In genomic region chr9:77535021-77535744, GRCm38 (mm10) we compare ENCODE assay signal across 9 mouse cellular contexts. TPM values are rescaled to one million over a fixed set of nuclear protein-coding genes. Genes with fewer than 3 reads are reported as not detected.
A peak's percentile ranks its signal among the peaks of the same experiment; 100 is the strongest.
DNase-seq lines count a peak whose midpoint lies in the region; ATAC-seq and TF ChIP-seq lines count a peak whose summit lies in the region.
"Had no signal": no experiment of that assay in that cellular context is flagged by ENCODE, and none has a peak within 500 bp of the region (broad histone marks: within the 10 kb centered on the region; RNA-seq: fewer than 3 reads in every experiment).

No protein-coding gene starts in this region.

- peak overlapping the region; percentile 15; the same call in 1 of the 2 replicates for H3K27ac ChIP-seq in heart, embryonic 11.5 days (ENCODE audit: low read depth, low read length)
- H3K27ac ChIP-seq in forebrain, embryonic 11.5 days (ENCODE audit: low read depth, low read length), result no peak overlapping the region
- no peak overlapping the region for H3K27ac ChIP-seq in midbrain, postnatal 0 days (ENCODE audit: low read depth, low read length)
- no peak overlapping the region for H3K27ac ChIP-seq in layer of hippocampus, adult 2 months
- no peak overlapping the region for H3K27ac ChIP-seq in intestine, embryonic 16.5 days (ENCODE audit: low read length)
- H3K27ac ChIP-seq: kidney, embryonic 15.5 days had no signal

- intact Hi-C loops in heart, postnatal 10 days (cut with DNase I), result no loop called here

- H3K9ac ChIP-seq in heart, embryonic 11.5 days (ENCODE audit: low read depth, low read length), result peak overlapping the region; percentile 39; the same call in 1 of the 2 replicates
- no peak overlapping the region for H3K9ac ChIP-seq in forebrain, embryonic 11.5 days (ENCODE audit: low read length)
- 0 out of 2 replicates have a peak overlapping the region, but pooled peaks have one; percentile 29 for H3K9ac ChIP-seq in midbrain, postnatal 0 days (replicated peaks; ENCODE audit: low read length, poor library complexity, severe bottlenecking)
- H3K9ac ChIP-seq in intestine, embryonic 16.5 days (ENCODE audit: low read depth, low read length), result no peak overlapping the region
- H3K9ac ChIP-seq: kidney, embryonic 15.5 days had no signal

- H3K4me3 ChIP-seq in heart, embryonic 11.5 days (ENCODE audit: low read depth, low read length), result 0 out of 2 replicates have a peak overlapping the region, but pooled peaks have one; percentile 12
- no peak overlapping the region for H3K4me3 ChIP-seq in forebrain, embryonic 11.5 days (ENCODE audit: low read depth, low read length)
- peak overlapping the region; percentile 16; the same call in 1 of the 2 replicates for H3K4me3 ChIP-seq in midbrain, postnatal 0 days (ENCODE audit: low read depth, low read length)
- no peak overlapping the region for H3K4me3 ChIP-seq in layer of hippocampus, adult 2 months
- no peak overlapping the region for H3K4me3 ChIP-seq in intestine, embryonic 16.5 days (ENCODE audit: low read length)
- H3K4me3 ChIP-seq: kidney, embryonic 15.5 days had no signal

- no peak for TF ChIP-seq CTCF in midbrain, postnatal 0 days (IDR thresholded peaks at IDR 0.05)
- TF ChIP-seq CTCF in layer of hippocampus, adult 2 months (conservative IDR thresholded peaks at IDR 0.05), result no peak

- DNase-seq in heart, postnatal 10 days, result no peak
- no peak for DNase-seq in forebrain, embryonic 11.5 days (ENCODE audit: low spot score)
- peak; percentile 63 for DNase-seq in midbrain, postnatal 0 days (ENCODE audit: low spot score)
- DNase-seq in layer of hippocampus, adult 2 months (ENCODE audit: low spot score in 2 of 2), result no peak
- DNase-seq in right cerebral cortex, postnatal 4 days, result no peak

- 11% methylated on average over 17 of the region's 17 CpGs for WGBS in heart, embryonic 11.5 days (ENCODE audit: insufficient replicate concordance)
- 20% methylated on average over 17 of the region's 17 CpGs for WGBS in forebrain, embryonic 11.5 days
- WGBS in midbrain, postnatal 0 days, result 12% methylated on average over 17 of the region's 17 CpGs
- WGBS in intestine, embryonic 16.5 days, result 41% methylated on average over 17 of the region's 17 CpGs

- peaks cover 34% of the 10 kb centered on the region for H3K4me1 ChIP-seq in heart, embryonic 11.5 days (ENCODE audit: control insufficient read depth, insufficient read depth, low read length)
- peaks cover 23% of the 10 kb centered on the region for H3K4me1 ChIP-seq in forebrain, embryonic 11.5 days (replicated peaks; ENCODE audit: control insufficient read depth, insufficient read depth, low read length)
- H3K4me1 ChIP-seq in midbrain, postnatal 0 days (ENCODE audit: insufficient read depth, low read length), result 0 out of 2 replicates have a peak, but pooled peaks cover 13% of the 10 kb centered on the region
- peaks cover 25% of the 10 kb centered on the region for H3K4me1 ChIP-seq in intestine, embryonic 16.5 days (ENCODE audit: control insufficient read depth, insufficient read depth, low read length)

- ATAC-seq in heart, embryonic 11.5 days (replicated peaks; ENCODE audit: insufficient number of reproducible peaks, low FRiP score, low TSS enrichment), result no peak
- 0 out of 2 replicates have a peak, but pooled peaks have one; percentile 40 for ATAC-seq in cerebellum, adult (ENCODE audit: insufficient number of reproducible peaks, low FRiP score, low TSS enrichment)
- ATAC-seq in forebrain, embryonic 11.5 days (replicated peaks; ENCODE audit: low FRiP score), result 0 out of 2 replicates have a peak, but pooled peaks have one; percentile 11
- ATAC-seq in midbrain, postnatal 0 days (ENCODE audit: low FRiP score), result 0 out of 2 replicates have a peak, but pooled peaks have one; percentile 34
- no peak for ATAC-seq in intestine, embryonic 16.5 days

- H3K9me3 ChIP-seq in heart, embryonic 11.5 days (replicated peaks; ENCODE audit: control insufficient read depth, low read length), result no peaks in the 10 kb centered on the region
- H3K9me3 ChIP-seq in forebrain, embryonic 11.5 days (ENCODE audit: control insufficient read depth, low read length), result no peaks in the 10 kb centered on the region
- no peaks in the 10 kb centered on the region for H3K9me3 ChIP-seq in midbrain, postnatal 0 days (ENCODE audit: low read length)
- no peaks in the 10 kb centered on the region for H3K9me3 ChIP-seq in intestine, embryonic 16.5 days (ENCODE audit: control insufficient read depth, low read length)
- H3K9me3 ChIP-seq: kidney, embryonic 15.5 days had no signal

- H3K27me3 ChIP-seq in heart, embryonic 11.5 days (ENCODE audit: control insufficient read depth, insufficient read depth, low read length), result no peaks in the 10 kb centered on the region
- H3K27me3 ChIP-seq in forebrain, embryonic 11.5 days (ENCODE audit: control insufficient read depth, insufficient read depth, low read length), result no peaks in the 10 kb centered on the region
- H3K27me3 ChIP-seq in midbrain, postnatal 0 days (ENCODE audit: insufficient read depth, low read length), result no peaks in the 10 kb centered on the region; the same call in 1 of the 2 replicates
- H3K27me3 ChIP-seq in intestine, embryonic 16.5 days (replicated peaks; ENCODE audit: control insufficient read depth, insufficient read depth, low read length), result no peaks in the 10 kb centered on the region
- H3K27me3 ChIP-seq: kidney, embryonic 15.5 days had no signal

- peak overlapping the region; percentile 50 for H3K4me2 ChIP-seq in heart, embryonic 11.5 days
- 0 out of 2 replicates have a peak overlapping the region, but pooled peaks have one; percentile 5 for H3K4me2 ChIP-seq in forebrain, embryonic 11.5 days (ENCODE audit: low read depth, low read length, severe bottlenecking)
- peak overlapping the region; percentile 36 for H3K4me2 ChIP-seq in midbrain, postnatal 0 days (ENCODE audit: low read depth, low read length, poor library complexity, severe bottlenecking)
- H3K4me2 ChIP-seq in intestine, embryonic 16.5 days (ENCODE audit: low read depth, low read length), result no peak overlapping the region
- H3K4me2 ChIP-seq: kidney, embryonic 15.5 days had no signal

- H3K36me3 ChIP-seq in heart, embryonic 11.5 days (ENCODE audit: control insufficient read depth, insufficient read depth, low read length), result no peaks in the 10 kb centered on the region
- no peaks in the 10 kb centered on the region for H3K36me3 ChIP-seq in forebrain, embryonic 11.5 days (ENCODE audit: control insufficient read depth, insufficient read depth, low read length)
- no peaks in the 10 kb centered on the region for H3K36me3 ChIP-seq in midbrain, postnatal 0 days (ENCODE audit: insufficient read depth, low read length)
- no peaks in the 10 kb centered on the region for H3K36me3 ChIP-seq in intestine, embryonic 16.5 days (ENCODE audit: control insufficient read depth, insufficient read depth, low read length)
- H3K36me3 ChIP-seq: kidney, embryonic 15.5 days had no signal

RNA-seq across cellular contexts. Expression of gene Lrrc1, which starts 9.5 kb away (rescaled TPM):
- polyA plus RNA-seq in heart, embryonic 11.5 days (2014; fragmentation: Nextera tagmentation; extraction: Ambion mirVana), result 11.2 and 13.4 TPM in 2 replicates
- total RNA-seq in heart, postnatal 10 days (2021), result 10 to 100 TPM; 26.2 to 32.5 TPM
- polyA plus RNA-seq in forebrain, embryonic 11.5 days (2014; fragmentation: Nextera tagmentation; extraction: Ambion mirVana), result 20.8 and 22.9 TPM in 2 replicates
- total RNA-seq in midbrain, postnatal 0 days (2014; rRNA removed), result 19.1 and 38.6 TPM in 2 replicates
- 4.2 and 4.6 TPM in 2 replicates for polyA plus RNA-seq in midbrain, postnatal 0 days (2015; fragmentation: Nextera tagmentation; extraction: Ambion mirVana)
- total RNA-seq in layer of hippocampus, adult 2 months (2021), result 1 to 10 TPM; 8.4 to 9.1 TPM
- polyA plus RNA-seq in intestine, embryonic 16.5 days (2015; fragmentation: Nextera tagmentation; extraction: Ambion mirVana), result 14.1 and 14.8 TPM in 2 replicates

Comparison
In these comparisons a context has a peak if more than half of its experiments do, and no peak if none do; other contexts are left out.
1. ATAC-seq: peak in cerebellum, adult (single experiment), forebrain, embryonic 11.5 days (single experiment) and midbrain, postnatal 0 days (single experiment); none in heart, embryonic 11.5 days (single experiment) and intestine, embryonic 16.5 days (single experiment).
2. H3K4me3 ChIP-seq: peak in heart, embryonic 11.5 days (single experiment) and midbrain, postnatal 0 days (single experiment); none in forebrain, embryonic 11.5 days (single experiment), layer of hippocampus, adult 2 months (single experiment) and intestine, embryonic 16.5 days (single experiment).
3. H3K9ac ChIP-seq: peak in heart, embryonic 11.5 days (single experiment) and midbrain, postnatal 0 days (single experiment); none in forebrain, embryonic 11.5 days (single experiment) and intestine, embryonic 16.5 days (single experiment).